Mouse (Mus musculus) heart, adult 2 months (tissue): ENCODE data around the gene Bmpr1b.

Experiments
- CTCF ChIP-seq: fragments of 200-600 bp; IDR thresholded peaks from 2 replicates; pipeline ENCODE4 v1.8.1; 2022; ENCODE audit warnings: antibody characterized with exemption, mild to moderate bottlenecking, moderate library complexity
- EP300 ChIP-seq: fragments of 200-500 bp; IDR thresholded peaks from 2 replicates; pipeline ENCODE4 v1.6.1; 2011; ENCODE audit warnings: low read depth, low read length, control low read depth; ENCODE audit not compliant: insufficient read depth

DNA sequence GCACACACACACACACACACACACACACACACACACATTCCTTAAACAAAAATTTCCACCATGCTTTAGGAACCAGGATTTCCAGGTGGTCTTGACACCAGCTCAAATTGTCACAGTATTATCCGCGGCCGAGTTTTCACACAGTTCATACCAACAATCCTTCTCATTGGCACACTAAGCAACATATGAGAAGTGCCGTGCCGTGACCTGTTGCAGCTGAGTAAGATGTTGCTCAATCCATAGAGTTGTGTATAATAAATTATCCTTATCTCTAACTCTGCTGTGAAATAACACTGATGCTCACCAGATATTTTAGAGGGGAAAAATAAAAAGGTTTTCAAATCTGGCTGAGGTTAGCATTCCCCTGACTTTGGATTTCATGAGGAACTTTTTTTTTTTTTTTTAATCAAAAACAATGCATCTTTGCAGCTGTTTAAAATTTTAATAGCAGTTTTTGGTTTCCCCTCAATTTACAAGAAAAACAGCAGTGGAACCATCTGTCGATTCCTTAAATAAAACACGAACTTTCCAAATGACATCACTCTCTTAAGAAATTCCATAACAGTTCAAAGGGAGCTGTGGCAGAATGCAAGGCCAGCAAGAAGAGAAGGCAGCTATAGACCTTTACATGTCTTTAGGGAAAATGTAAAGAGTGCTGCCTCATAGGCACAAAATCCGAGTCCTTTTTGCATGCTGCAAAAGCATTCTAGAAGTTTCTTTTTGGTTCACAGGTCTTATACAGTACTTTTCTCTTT is 378.0 kb downstream of the Bmpr1b start:
- TF ChIP-seq EP300, result no peak
- TF ChIP-seq CTCF, result no peak
